In genomic region chr8:111027391-111027937, GRCm38 (mm10) we compare ENCODE assay signal across 1 mouse cellular context.
TF ChIP-seq lines count a peak whose summit lies in the region.

No protein-coding gene starts in this region.

TF ChIP-seq in CH12.LX, 34 proteins besides CTCF, POLR2A, EP300 and RAD21 (continued from another document):
- TF ChIP-seq ELF1 (IDR thresholded peaks at IDR 0.05; ENCODE audit: low read depth, low read length), result peak; percentile 88
- TF ChIP-seq SMC3 (IDR thresholded peaks at IDR 0.05; ENCODE audit: low read depth, low read length), result no peak
- TF ChIP-seq BHLHE40 (IDR thresholded peaks at IDR 0.05; ENCODE audit: low read depth, low read length), result no peak; the same call in 1 of the 2 replicates
- no peak for TF ChIP-seq JUN (IDR thresholded peaks at IDR 0.05; ENCODE audit: insufficient read depth, low read depth, low read length)
- no peak for TF ChIP-seq MAZ (IDR thresholded peaks at IDR 0.05; ENCODE audit: low read depth, low read length)
- peak; percentile 83 for TF ChIP-seq TCF12 (IDR thresholded peaks at IDR 0.05; ENCODE audit: low read depth, low read length)
- TF ChIP-seq HCFC1 (IDR thresholded peaks at IDR 0.05; ENCODE audit: low read depth, low read length), result peak; percentile 90
- 0 out of 2 replicates have a peak, but pooled peaks have one; percentile 43 for TF ChIP-seq IRF4 (IDR thresholded peaks at IDR 0.05; ENCODE audit: low read depth, low read length)
- peak; percentile 91 for TF ChIP-seq MXI1 (IDR thresholded peaks at IDR 0.05; ENCODE audit: low read depth, low read length)
- TF ChIP-seq E2F4 (IDR thresholded peaks at IDR 0.05; ENCODE audit: insufficient replicate concordance, low read depth, low read length), result no peak
- TF ChIP-seq KAT2A (IDR thresholded peaks at IDR 0.05; ENCODE audit: insufficient replicate concordance, low read length), result peak; percentile 78; the same call in 1 of the 2 replicates
- TF ChIP-seq USF2 (conservative IDR thresholded peaks at IDR 0.05; ENCODE audit: low read depth, low read length), result no peak
- no peak for TF ChIP-seq CHD1 (IDR thresholded peaks at IDR 0.05; ENCODE audit: low read depth, low read length)
- no peak for TF ChIP-seq JUND (conservative IDR thresholded peaks at IDR 0.05; ENCODE audit: low read depth, low read length)
- TF ChIP-seq NRF1 (IDR thresholded peaks at IDR 0.05; ENCODE audit: low read depth, low read length), result no peak
- no peak for TF ChIP-seq CHD2 (IDR thresholded peaks at IDR 0.05; ENCODE audit: low read length)
- TF ChIP-seq ZMIZ1 (IDR thresholded peaks at IDR 0.05; ENCODE audit: low read depth, low read length), result no peak; the same call in 1 of the 2 replicates
- TF ChIP-seq USF1 (IDR thresholded peaks at IDR 0.05; ENCODE audit: low read depth, low read length), result no peak
- peak; percentile 35; the same call in 1 of the 2 replicates for TF ChIP-seq MEF2A (IDR thresholded peaks at IDR 0.05; ENCODE audit: borderline replicate concordance, low read depth, low read length)
- peak; percentile 70; the same call in 1 of the 2 replicates for TF ChIP-seq TBP (conservative IDR thresholded peaks at IDR 0.05; ENCODE audit: low read depth, low read length)
- TF ChIP-seq NELFE (IDR thresholded peaks at IDR 0.05; ENCODE audit: low read depth, low read length), result peak; percentile 73
- TF ChIP-seq SIN3A (IDR thresholded peaks at IDR 0.05; ENCODE audit: low read length), result peak; percentile 97
- TF ChIP-seq MAX (IDR thresholded peaks at IDR 0.05; ENCODE audit: low read length), result peak; percentile 29; the same call in 1 of the 2 replicates
- no peak for TF ChIP-seq ZC3H11A (IDR thresholded peaks at IDR 0.05; ENCODE audit: low read depth, low read length)
- no peak for TF ChIP-seq MAFK (IDR thresholded peaks at IDR 0.05; ENCODE audit: insufficient replicate concordance, low read length)
